Mouse (Mus musculus) limb, embryonic 14.5 days (tissue): ENCODE results near the gene Trim17. TPM values are rescaled to one million over a fixed set of nuclear protein-coding genes. Genes with fewer than 3 reads are reported as not detected.
A peak's percentile ranks its signal among the peaks of the same experiment; 100 is the strongest.

Experiments used
- ATAC-seq: fragments of 200-750 bp; cut with Nextera tagmentation; 2 replicates; pipeline ENCODE4 v1.8.0; 2017; ENCODE audit warnings: low read depth, moderate number of reproducible peaks, moderate TSS enrichment; ENCODE audit not compliant: low FRiP score
- DNase-seq: peaks from one replicate; pipeline ENCODE4 v3.0.0-alpha.2; 2015; ENCODE audit warnings: low spot score
- H3K27ac ChIP-seq: fragments of 300-500 bp; sonication (generic); replicated peaks from 2 replicates; pipeline ENCODE4 v1.5.1; 2014; ENCODE audit warnings: low read depth, mild to moderate bottlenecking, low read length, moderate library complexity, mixed read lengths
- H3K27me3 ChIP-seq: fragments of 300-500 bp; sonication (generic); 2 replicates; pipeline ENCODE4 v1.6.1; 2014; ENCODE audit warnings: low read length, mixed read lengths; ENCODE audit not compliant: control insufficient read depth, insufficient read depth
- H3K36me3 ChIP-seq: fragments of 300-500 bp; sonication (generic); 2 replicates; pipeline ENCODE4 v1.6.1; 2014; ENCODE audit warnings: mild to moderate bottlenecking, low read length, moderate library complexity, mixed read lengths; ENCODE audit not compliant: control insufficient read depth, insufficient read depth
- H3K4me1 ChIP-seq: fragments of 300-500 bp; sonication (generic); 2 replicates; pipeline ENCODE4 v1.6.1; 2014; ENCODE audit warnings: antibody characterized with exemption, low read length, mixed read lengths; ENCODE audit not compliant: control insufficient read depth, insufficient read depth
- H3K4me2 ChIP-seq: fragments of 300-500 bp; sonication (generic); replicated peaks from 2 replicates; pipeline ENCODE4 v1.6.1; 2014; ENCODE audit warnings: low read depth, mild to moderate bottlenecking, low read length, moderate library complexity; ENCODE audit not compliant: severe bottlenecking
- H3K4me3 ChIP-seq: fragments of 300-500 bp; sonication (generic); replicated peaks from 2 replicates; pipeline ENCODE4 v1.5.1; 2014; ENCODE audit warnings: low read length
- H3K9ac ChIP-seq: fragments of 300-500 bp; sonication (generic); 2 replicates; pipeline ENCODE4 v1.6.1; 2014; ENCODE audit warnings: mild to moderate bottlenecking, low read depth, low read length, moderate library complexity; ENCODE audit not compliant: severe bottlenecking
- H3K9me3 ChIP-seq: fragments of 300-500 bp; sonication (generic); 2 replicates; pipeline ENCODE4 v1.6.1; 2016; ENCODE audit warnings: low read length; ENCODE audit not compliant: control insufficient read depth
- POLR2A ChIP-seq: fragments of 200-500 bp; IDR thresholded peaks from 2 replicates; pipeline ENCODE4 v1.8.0; 2012; ENCODE audit warnings: inconsistent platforms, mild to moderate bottlenecking, moderate library complexity, borderline replicate concordance; ENCODE audit not compliant: insufficient read depth, insufficient read length; ENCODE audit errors: extremely low read depth
- WGBS: fragments of 180-500 bp; shearing (Covaris S2); extraction: QIAGEN DNeasy Blood & Tissue Kit; methylation state at CpG from one replicate; pipeline ENCODE4 v1.1.7; 2014; 5-methylcytosine and 5-hydroxymethylcytosine counted together
- polyA plus RNA-seq, 2 experiments: library from polyadenylated mRNA; depleted of rRNA in 1 of 2; stranded (reverse) in 1 of 2; unstranded in 1 of 2; fragments of >200 nt; fragmentation: Nextera tagmentation in 1 of 2; extraction: Ambion mirVana in 1 of 2; gene quantifications; 2 replicates each; pipeline versions ENCODE4 v1.2.1 to v1.2.3; 2012 to 2014

The Trim17 gene
- polyA plus RNA-seq (2012; rRNA removed) (0.87 and 1.3 TPM in 2 replicates), polyA plus RNA-seq (2014; fragmentation: Nextera tagmentation; extraction: Ambion mirVana) (1.2 and 1.3 TPM in 2 replicates)

GRCm38 (mm10) chr11:58954420-58955142, at the start of gene Trim17, which contains the start of gene Hist3h2a:
Gene Trim17, plus strand, starts transcription at chr11:58954685.
Gene Hist3h2a, plus strand, starts transcription at chr11:58954685.
- Histone ChIP-seq H3K27me3 (no peaks in the 10 kb centered on the region), H3K9ac (peak within 1 kb of the TSS; percentile 86)
- peak; percentile 94 for ATAC-seq

GRCm38 (mm10) chr11:58904838-58905237, 49.6 kb upstream of the Trim17 start:
- Histone ChIP-seq H3K9me3 (no peaks in the 10 kb centered on the region), H3K4me1 (peaks cover 9% of the 10 kb centered on the region), H3K27ac (no peak overlapping the region), H3K9ac (no peak overlapping the region), H3K36me3 (peaks cover 25% of the 10 kb centered on the region), H3K4me2 (peak overlapping the region; percentile 82; the same call in 1 of the 2 replicates), H3K4me3 (peak overlapping the region; percentile 82), H3K27me3 (no peaks in the 10 kb centered on the region)
- WGBS, result 48% methylated on average over 6 of the region's 6 CpGs
- ATAC-seq (no peak), DNase-seq (peak; percentile 32)
- TF ChIP-seq POLR2A, result no peak

More at GRCm38 (mm10) chr11:58954420-58955142, at the start of gene Trim17, which contains the start of gene Hist3h2a:
- Histone ChIP-seq H3K9me3 (no peaks in the 10 kb centered on the region), H3K4me2 (peak within 1 kb of the TSS; percentile 86), H3K36me3 (peaks cover 9% of the 10 kb centered on the region), H3K27ac (peak within 1 kb of the TSS; percentile 96), H3K4me1 (peaks cover 21% of the 10 kb centered on the region; the same call in 1 of the 2 replicates), H3K4me3 (peak within 1 kb of the TSS; percentile 68)
- DNase-seq, result peak; percentile 100
- under 1% methylated on average over 48 of the region's 49 CpGs for WGBS
- TF ChIP-seq POLR2A, result peak; percentile 90; the same call in 1 of the 2 replicates

GRCm38 (mm10) chr11:58913776-58914175, 40.7 kb upstream of the Trim17 start:
- no peak for DNase-seq
- no peaks in the 10 kb centered on the region for H3K27me3 ChIP-seq
- 100% methylated on average over 1 of the region's 1 CpGs for WGBS
- no peaks in the 10 kb centered on the region for H3K9me3 ChIP-seq
- peak overlapping the region; percentile 50; the same call in 1 of the 2 replicates for H3K9ac ChIP-seq
- H3K36me3 ChIP-seq, result no peaks in the 10 kb centered on the region
- no peak overlapping the region for H3K27ac ChIP-seq
- H3K4me2 ChIP-seq, result no peak overlapping the region
- no peaks in the 10 kb centered on the region for H3K4me1 ChIP-seq
- no peak for ATAC-seq
- TF ChIP-seq POLR2A, result no peak
- no peak overlapping the region for H3K4me3 ChIP-seq

GRCm38 (mm10) chr11:58914461-58915028, 39.9 kb upstream of the Trim17 start:
- no peak for TF ChIP-seq POLR2A
- Histone ChIP-seq H3K9ac (peak overlapping the region; percentile 50; the same call in 1 of the 2 replicates), H3K4me2 (peak overlapping the region; percentile 53), H3K9me3 (no peaks in the 10 kb centered on the region), H3K36me3 (no peaks in the 10 kb centered on the region), H3K27me3 (no peaks in the 10 kb centered on the region), H3K27ac (no peak overlapping the region), H3K4me1 (no peaks in the 10 kb centered on the region), H3K4me3 (peak overlapping the region; percentile 32)
- ATAC-seq (no peak), DNase-seq (peak; percentile 49)
- 12% methylated on average over 17 of the region's 17 CpGs for WGBS
